Mouse (Mus musculus): ENCODE measurements around the gene Slc22a6. TPM values are rescaled to one million over a fixed set of nuclear protein-coding genes. Genes with fewer than 3 reads are reported as not detected.

The Slc22a6 gene
- polyA plus RNA-seq, 1 experiment: 6.5 TPM

- TF ChIP-seq CTCF (IDR thresholded peaks at IDR 0.05; ENCODE audit: extremely low read depth, insufficient read depth, low read length): no peak
- TF ChIP-seq POLR2A (IDR thresholded peaks at IDR 0.05; ENCODE audit: extremely low read depth, insufficient read depth, low read length): no peak
- no peak overlapping the region for H3K27ac ChIP-seq (ENCODE audit: insufficient read depth, low read length)
- H3K4me1 ChIP-seq (ENCODE audit: control insufficient read depth, insufficient read depth, low read length): no peaks in the 10 kb centered on the region
These were observed 15.9 kb upstream of the Slc22a6 start for GRCm38 (mm10) chr19:8601922-8602321.

GRCm38 (mm10) chr19:8602914-8603313 is 14.9 kb upstream of the Slc22a6 start:
- TF ChIP-seq CTCF (IDR thresholded peaks at IDR 0.05; ENCODE audit: extremely low read depth, insufficient read depth, low read length): no peak
- no peak for TF ChIP-seq POLR2A (IDR thresholded peaks at IDR 0.05; ENCODE audit: extremely low read depth, insufficient read depth, low read length)
- Histone ChIP-seq H3K27ac (ENCODE audit: insufficient read depth, low read length) (no peak overlapping the region), H3K4me3 (ENCODE audit: insufficient read depth, low read length) (no peak overlapping the region), H3K4me1 (ENCODE audit: control insufficient read depth, insufficient read depth, low read length) (no peaks in the 10 kb centered on the region)

More at GRCm38 (mm10) chr19:8601922-8602321, 15.9 kb upstream of the Slc22a6 start:
- H3K4me3 ChIP-seq (ENCODE audit: insufficient read depth, low read length): no peak overlapping the region

GRCm38 (mm10) chr19:8604536-8605240 is 13.2 kb upstream of the Slc22a6 start:
- no peaks in the 10 kb centered on the region; the same call in 1 of the 2 replicates for H3K4me1 ChIP-seq (ENCODE audit: control insufficient read depth, insufficient read depth, low read length)
- TF ChIP-seq POLR2A (IDR thresholded peaks at IDR 0.05; ENCODE audit: extremely low read depth, insufficient read depth, low read length) (no peak), CTCF (IDR thresholded peaks at IDR 0.05; ENCODE audit: extremely low read depth, insufficient read depth, low read length) (no peak)
- no peak overlapping the region for H3K27ac ChIP-seq (ENCODE audit: insufficient read depth, low read length)
- H3K4me3 ChIP-seq (ENCODE audit: insufficient read depth, low read length): no peak overlapping the region

DNA sequence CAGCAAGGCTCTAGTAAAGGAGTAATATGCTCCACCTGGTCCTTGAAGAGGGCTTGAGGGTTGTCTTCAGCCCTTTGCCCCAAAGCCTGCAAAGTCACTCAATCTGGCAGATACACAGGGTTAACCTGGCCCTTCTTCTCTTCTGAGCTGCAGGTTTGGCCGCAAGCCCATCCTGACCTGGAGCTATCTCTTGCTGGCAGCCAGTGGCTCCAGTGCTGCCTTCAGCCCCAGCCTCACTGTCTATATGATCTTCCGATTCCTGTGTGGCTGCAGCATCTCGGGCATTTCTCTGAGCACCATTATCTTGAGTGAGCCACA is 12.6 kb upstream of the Slc22a6 start:
- TF ChIP-seq CTCF (IDR thresholded peaks at IDR 0.05; ENCODE audit: extremely low read depth, insufficient read depth, low read length) (no peak), POLR2A (IDR thresholded peaks at IDR 0.05; ENCODE audit: extremely low read depth, insufficient read depth, low read length) (no peak)
- no peak overlapping the region for H3K4me3 ChIP-seq (ENCODE audit: insufficient read depth, low read length)
- H3K27ac ChIP-seq (ENCODE audit: insufficient read depth, low read length): no peak overlapping the region
- no peaks in the 10 kb centered on the region; the same call in 1 of the 2 replicates for H3K4me1 ChIP-seq (ENCODE audit: control insufficient read depth, insufficient read depth, low read length)

DNA sequence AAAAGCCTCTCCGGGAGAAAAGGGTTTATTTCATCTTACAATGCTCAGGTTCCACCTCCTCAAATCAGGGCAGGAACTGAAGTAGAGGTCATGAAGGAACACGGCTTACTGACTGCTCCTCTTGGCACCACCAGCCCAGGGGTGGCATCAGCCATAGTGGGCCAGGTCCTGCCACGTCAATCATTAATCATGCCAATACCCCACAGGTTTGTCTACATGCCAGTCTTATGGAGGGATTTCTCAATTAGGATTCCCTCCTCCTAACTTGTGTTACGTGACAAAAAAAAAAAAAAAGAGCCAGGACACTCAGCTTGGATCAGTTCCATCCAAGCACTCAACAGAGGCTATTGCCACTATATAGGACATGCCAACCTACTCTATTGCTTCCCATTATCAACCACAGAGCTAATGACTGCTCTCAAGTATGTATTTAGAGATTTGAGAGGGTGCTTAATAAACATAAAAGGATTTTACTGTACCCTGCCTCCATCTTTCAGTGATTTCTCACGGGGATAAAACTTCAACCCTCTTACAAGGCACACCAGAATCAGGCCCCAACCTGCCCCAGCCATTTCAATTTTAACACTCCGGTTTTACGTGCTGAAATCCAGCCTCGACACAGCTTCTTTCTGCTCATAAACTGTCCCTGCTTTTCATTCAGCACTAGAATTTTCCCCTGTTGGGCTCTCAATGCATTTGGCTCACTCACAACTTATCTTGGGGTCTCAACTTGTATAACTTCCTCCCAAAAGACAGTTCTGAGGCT is 6.3 kb upstream of the Slc22a6 start:
- no peak overlapping the region for H3K4me3 ChIP-seq (ENCODE audit: insufficient read depth, low read length)
- TF ChIP-seq POLR2A (IDR thresholded peaks at IDR 0.05; ENCODE audit: extremely low read depth, insufficient read depth, low read length) (no peak), CTCF (IDR thresholded peaks at IDR 0.05; ENCODE audit: extremely low read depth, insufficient read depth, low read length) (no peak)
- H3K27ac ChIP-seq (ENCODE audit: insufficient read depth, low read length): no peak overlapping the region
- H3K4me1 ChIP-seq (ENCODE audit: control insufficient read depth, insufficient read depth, low read length): no peaks in the 10 kb centered on the region; the same call in 1 of the 2 replicates

DNA sequence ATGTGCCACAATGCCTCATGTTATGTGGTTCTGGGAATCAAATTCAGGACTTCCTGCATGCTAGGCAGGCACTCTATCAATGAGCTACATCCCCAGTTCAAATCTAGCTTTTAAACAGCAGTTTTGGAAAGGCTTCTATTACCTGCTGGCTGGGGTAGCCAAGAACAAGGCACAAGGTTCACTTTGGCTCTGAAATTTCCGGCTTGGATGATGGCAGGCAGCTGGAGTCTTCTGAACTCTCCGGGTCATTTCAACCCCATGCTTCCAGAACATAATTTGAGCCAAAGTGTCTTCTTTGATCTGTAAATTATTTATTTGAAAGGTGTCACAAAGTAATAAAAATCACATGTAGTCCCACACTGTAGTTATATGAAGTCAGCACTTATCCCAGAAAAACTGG is 4.7 kb upstream of the Slc22a6 start:
- Histone ChIP-seq H3K4me1 (ENCODE audit: control insufficient read depth, insufficient read depth, low read length) (no peaks in the 10 kb centered on the region; the same call in 1 of the 2 replicates), H3K27ac (ENCODE audit: insufficient read depth, low read length) (no peak overlapping the region), H3K4me3 (ENCODE audit: insufficient read depth, low read length) (no peak overlapping the region)
- no peak for TF ChIP-seq POLR2A (IDR thresholded peaks at IDR 0.05; ENCODE audit: extremely low read depth, insufficient read depth, low read length)
- no peak for TF ChIP-seq CTCF (IDR thresholded peaks at IDR 0.05; ENCODE audit: extremely low read depth, insufficient read depth, low read length)

- no peaks in the 10 kb centered on the region; the same call in 1 of the 2 replicates for H3K4me1 ChIP-seq (ENCODE audit: control insufficient read depth, insufficient read depth, low read length)
- no peak overlapping the region for H3K27ac ChIP-seq (ENCODE audit: insufficient read depth, low read length)
- TF ChIP-seq CTCF (IDR thresholded peaks at IDR 0.05; ENCODE audit: extremely low read depth, insufficient read depth, low read length) (no peak), POLR2A (IDR thresholded peaks at IDR 0.05; ENCODE audit: extremely low read depth, insufficient read depth, low read length) (no peak)
- H3K4me3 ChIP-seq (ENCODE audit: insufficient read depth, low read length): no peak overlapping the region
These were observed 3.5 kb upstream of the Slc22a6 start for GRCm38 (mm10) chr19:8614343-8614742.

- Histone ChIP-seq H3K4me3 (ENCODE audit: insufficient read depth, low read length) (no peak overlapping the region), H3K27ac (ENCODE audit: insufficient read depth, low read length) (no peak overlapping the region), H3K4me1 (ENCODE audit: control insufficient read depth, insufficient read depth, low read length) (no peaks in the 10 kb centered on the region)
- TF ChIP-seq CTCF (IDR thresholded peaks at IDR 0.05; ENCODE audit: extremely low read depth, insufficient read depth, low read length) (no peak), POLR2A (IDR thresholded peaks at IDR 0.05; ENCODE audit: extremely low read depth, insufficient read depth, low read length) (no peak)
These were observed 1.5 kb upstream of the Slc22a6 start for GRCm38 (mm10) chr19:8616314-8616713.

- H3K4me3 ChIP-seq (ENCODE audit: insufficient read depth, low read length): no peak overlapping the region
- H3K4me1 ChIP-seq (ENCODE audit: control insufficient read depth, insufficient read depth, low read length): no peaks in the 10 kb centered on the region
- no peak overlapping the region for H3K27ac ChIP-seq (ENCODE audit: insufficient read depth, low read length)
- TF ChIP-seq CTCF (IDR thresholded peaks at IDR 0.05; ENCODE audit: extremely low read depth, insufficient read depth, low read length) (no peak), POLR2A (IDR thresholded peaks at IDR 0.05; ENCODE audit: extremely low read depth, insufficient read depth, low read length) (no peak)
These were observed 3.3 kb downstream of the Slc22a6 start for GRCm38 (mm10) chr19:8621098-8621497.

- H3K27ac ChIP-seq (ENCODE audit: insufficient read depth, low read length): no peak overlapping the region
- no peak overlapping the region for H3K4me3 ChIP-seq (ENCODE audit: insufficient read depth, low read length)
- H3K4me1 ChIP-seq (ENCODE audit: control insufficient read depth, insufficient read depth, low read length): no peaks in the 10 kb centered on the region
- TF ChIP-seq CTCF (IDR thresholded peaks at IDR 0.05; ENCODE audit: extremely low read depth, insufficient read depth, low read length) (no peak), POLR2A (IDR thresholded peaks at IDR 0.05; ENCODE audit: extremely low read depth, insufficient read depth, low read length) (no peak)
These were observed 12.4 kb downstream of the Slc22a6 start for GRCm38 (mm10) chr19:8630249-8630648.
